Comparison of ENCODE assay signal across 7 mouse cellular contexts in genomic region chr17:22817471-22818198, GRCm38 (mm10). TPM values are rescaled to one million over a fixed set of nuclear protein-coding genes. Genes with fewer than 3 reads are reported as not detected.
DNase-seq lines count a peak whose midpoint lies in the region; ATAC-seq and TF ChIP-seq lines count a peak whose summit lies in the region.

No protein-coding gene starts in this region.

- TF ChIP-seq POLR2A in cortical plate, adult 2 months (IDR thresholded peaks at IDR 0.05; ENCODE audit: extremely low read depth, insufficient read depth, low read length) = no peak

- no peaks in the 10 kb centered on the region; the same call in 1 of the 2 replicates for H3K4me1 ChIP-seq in cortical plate, adult 2 months (ENCODE audit: control insufficient read depth, insufficient read depth, low read length)

- peak overlapping the region; percentile 84; the same call in 1 of the 2 replicates for H3K27ac ChIP-seq in cortical plate, adult 2 months (ENCODE audit: insufficient read depth, low read length)

- H3K4me3 ChIP-seq in cortical plate, adult 2 months (ENCODE audit: insufficient read depth, low read length) = peak overlapping the region; percentile 50

- intact Hi-C loops in gastrocnemius, postnatal 14 days (cut with DNase I; ENCODE audit: low total_unique reads) = no loop called here

- TF ChIP-seq CTCF in cortical plate, adult 2 months (IDR thresholded peaks at IDR 0.05; ENCODE audit: extremely low read depth, insufficient read depth, low read length) = no peak

- DNase-seq in adrenal gland, adult 18-20 months (ENCODE audit: low spot score in 2 of 2) = peak; percentile 42 to 43
- peak; percentile 55 for DNase-seq in gastrocnemius, postnatal 14 days
- DNase-seq in induced T-regulatory cell, adult 2 months (ENCODE audit: low read depth) = peak; percentile 70
- peak; percentile 38 to 61 for DNase-seq in left cerebral cortex, adult 8-10 months (ENCODE audit: low spot score in 2 of 2)
- DNase-seq in right cerebral cortex, postnatal 14 days = peak; percentile 50

- ATAC-seq in megakaryocyte, adult 5-6 weeks (ENCODE audit: poor library complexity, severe bottlenecking) = peak; percentile 92

RNA-seq across cellular contexts. Expression of gene Zfp945, which starts 49.3 kb away (rescaled TPM):
- total RNA-seq in adrenal gland, adult 18-20 months (2021) = 1 to 10 TPM; 7.1 to 9.8 TPM
- polyA plus RNA-seq in cortical plate, adult 2 months (2012; rRNA removed) = 9.0 and 10.2 TPM in 2 replicates
- total RNA-seq in gastrocnemius, postnatal 14 days (2021) = 1 to 10 TPM; 3.2 to 3.7 TPM
- 10 to 100 TPM; 13.6 to 16.7 (median 15.5) TPM for total RNA-seq in left cerebral cortex, adult 8-10 months (2022)
- 5.7 and 7.8 TPM in 2 replicates for total RNA-seq in megakaryocyte, adult 5-6 weeks (2015)
- total RNA-seq in megakaryocyte, adult 5-6 weeks (2017) = 4.5 and 5.0 TPM in 2 replicates

Comparison
In these comparisons a context has a peak if more than half of its experiments do, and no peak if none do; other contexts are left out.
1. Peak in every context shown above with its lines: DNase-seq, ATAC-seq, H3K4me3 ChIP-seq and H3K27ac ChIP-seq.